Mouse (Mus musculus) kidney, embryonic 14.5 days (tissue): ENCODE results near the gene Lrrc7. TPM values are rescaled to one million over a fixed set of nuclear protein-coding genes. Genes with fewer than 3 reads are reported as not detected.

Experiments used
- ATAC-seq: fragments of 200-750 bp; cut with Nextera tagmentation; 2 replicates; pipeline ENCODE4 v1.8.0; 2017; ENCODE audit warnings: moderate number of reproducible peaks, mild to moderate bottlenecking, moderate TSS enrichment, moderate library complexity; ENCODE audit not compliant: low FRiP score, low TSS enrichment
- H3K27ac ChIP-seq: fragments of 300-500 bp; sonication (generic); 2 replicates; pipeline ENCODE4 v1.5.1; 2014; ENCODE audit warnings: low read depth, mild to moderate bottlenecking, low read length, moderate library complexity, mixed read lengths
- H3K27me3 ChIP-seq: fragments of 300-500 bp; sonication (generic); 2 replicates; pipeline ENCODE4 v1.6.1; 2014; ENCODE audit warnings: mild to moderate bottlenecking, low read length; ENCODE audit not compliant: control insufficient read depth, insufficient read depth
- H3K36me3 ChIP-seq: fragments of 300-500 bp; sonication (generic); 2 replicates; pipeline ENCODE4 v1.6.1; 2014; ENCODE audit warnings: low read length, mixed read lengths; ENCODE audit not compliant: control insufficient read depth, insufficient read depth
- H3K4me1 ChIP-seq: fragments of 300-500 bp; sonication (generic); 2 replicates; pipeline ENCODE4 v1.6.1; 2014; ENCODE audit warnings: low read length, mixed read lengths; ENCODE audit not compliant: control insufficient read depth, insufficient read depth
- H3K4me2 ChIP-seq: fragments of 300-500 bp; sonication (generic); replicated peaks from 2 replicates; pipeline ENCODE4 v1.6.1; 2014; ENCODE audit warnings: low read depth, mild to moderate bottlenecking, low read length
- H3K4me3 ChIP-seq: fragments of 300-500 bp; sonication (generic); 2 replicates; pipeline ENCODE4 v1.5.1; 2014; ENCODE audit warnings: mild to moderate bottlenecking, low read length
- H3K9ac ChIP-seq: fragments of 300-500 bp; sonication (generic); 2 replicates; pipeline ENCODE4 v1.6.1; 2014; ENCODE audit warnings: low read depth, mild to moderate bottlenecking, low read length, moderate library complexity
- H3K9me3 ChIP-seq: fragments of 300-500 bp; sonication (generic); 2 replicates; pipeline ENCODE4 v1.6.1; 2016; ENCODE audit warnings: low read length; ENCODE audit not compliant: control insufficient read depth
- WGBS: fragments of 180-500 bp; shearing (Covaris S2); extraction: QIAGEN DNeasy Blood & Tissue Kit; methylation state at CpG from one replicate; pipeline ENCODE4 v1.1.7; 2014; 5-methylcytosine and 5-hydroxymethylcytosine counted together
- polyA plus RNA-seq: library from polyadenylated mRNA; unstranded; fragments of >200 nt; fragmentation: Nextera tagmentation; extraction: Ambion mirVana; gene quantifications from 2 replicates; pipeline ENCODE4 v1.2.1, GENCODE M21; 2014

The Lrrc7 gene
- polyA plus RNA-seq, 1 experiment from 2014 or later: 0.32 TPM

GRCm38 (mm10) chr3:158060621-158061291 lies 501.3 kb downstream of the Lrrc7 start:
- Histone ChIP-seq H3K36me3 (peaks cover 48% of the 10 kb centered on the region), H3K4me3 (no peak overlapping the region), H3K27me3 (no peaks in the 10 kb centered on the region), H3K4me1 (no peaks in the 10 kb centered on the region), H3K9me3 (no peaks in the 10 kb centered on the region), H3K4me2 (no peak overlapping the region), H3K9ac (no peak overlapping the region), H3K27ac (no peak overlapping the region)
- ATAC-seq: no peak
- WGBS: 81% methylated on average over 2 of the region's 2 CpGs

- no peaks in the 10 kb centered on the region for H3K4me1 ChIP-seq
- peaks cover 27% of the 10 kb centered on the region; the same call in 1 of the 2 replicates for H3K36me3 ChIP-seq
- H3K9me3 ChIP-seq: no peaks in the 10 kb centered on the region
- no peak for ATAC-seq
- 88% methylated on average over 2 of the region's 2 CpGs for WGBS
- H3K27me3 ChIP-seq: no peaks in the 10 kb centered on the region
- no peak overlapping the region for H3K9ac ChIP-seq
- H3K4me2 ChIP-seq: no peak overlapping the region
- no peak overlapping the region for H3K4me3 ChIP-seq
- H3K27ac ChIP-seq: no peak overlapping the region
These were observed 512.5 kb downstream of the Lrrc7 start for GRCm38 (mm10) chr3:158049508-158049907.

GRCm38 (mm10) chr3:158040755-158041154 lies 521.3 kb downstream of the Lrrc7 start:
- no peaks in the 10 kb centered on the region for H3K9me3 ChIP-seq
- no peak overlapping the region for H3K4me3 ChIP-seq
- no peaks in the 10 kb centered on the region for H3K27me3 ChIP-seq
- no peak overlapping the region for H3K9ac ChIP-seq
- H3K27ac ChIP-seq: no peak overlapping the region
- no peak overlapping the region for H3K4me2 ChIP-seq
- ATAC-seq: no peak
- peaks cover 6% of the 10 kb centered on the region for H3K4me1 ChIP-seq
- 82% methylated on average over 2 of the region's 2 CpGs for WGBS
- H3K36me3 ChIP-seq: no peaks in the 10 kb centered on the region

DNA sequence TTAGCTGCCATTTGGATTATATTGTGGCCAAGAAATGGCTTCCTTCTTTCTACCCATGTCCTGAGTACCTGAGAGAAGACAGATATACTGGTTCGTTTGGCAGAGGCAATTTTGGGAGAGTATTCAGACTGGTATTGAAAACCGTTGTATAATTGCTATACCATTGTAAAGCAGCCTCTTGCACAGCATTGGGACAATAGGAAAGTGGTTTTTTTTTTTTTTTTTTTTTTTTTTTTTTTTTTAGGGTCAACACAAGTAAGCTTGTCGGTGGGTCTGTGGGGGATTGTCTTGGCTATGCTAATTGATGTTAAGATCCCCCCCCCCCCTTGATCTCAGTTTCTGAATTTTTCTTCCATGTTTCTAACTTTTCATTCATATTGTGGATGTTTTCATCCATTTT lies 523.9 kb downstream of the Lrrc7 start:
- Histone ChIP-seq H3K27ac (no peak overlapping the region), H3K9ac (no peak overlapping the region), H3K4me3 (peak overlapping the region; percentile 6; the same call in 1 of the 2 replicates), H3K4me1 (peaks cover 10% of the 10 kb centered on the region), H3K27me3 (no peaks in the 10 kb centered on the region), H3K9me3 (no peaks in the 10 kb centered on the region), H3K36me3 (no peaks in the 10 kb centered on the region), H3K4me2 (no peak overlapping the region)
- 82% methylated on average over 3 of the region's 3 CpGs for WGBS
- ATAC-seq: no peak

DNA sequence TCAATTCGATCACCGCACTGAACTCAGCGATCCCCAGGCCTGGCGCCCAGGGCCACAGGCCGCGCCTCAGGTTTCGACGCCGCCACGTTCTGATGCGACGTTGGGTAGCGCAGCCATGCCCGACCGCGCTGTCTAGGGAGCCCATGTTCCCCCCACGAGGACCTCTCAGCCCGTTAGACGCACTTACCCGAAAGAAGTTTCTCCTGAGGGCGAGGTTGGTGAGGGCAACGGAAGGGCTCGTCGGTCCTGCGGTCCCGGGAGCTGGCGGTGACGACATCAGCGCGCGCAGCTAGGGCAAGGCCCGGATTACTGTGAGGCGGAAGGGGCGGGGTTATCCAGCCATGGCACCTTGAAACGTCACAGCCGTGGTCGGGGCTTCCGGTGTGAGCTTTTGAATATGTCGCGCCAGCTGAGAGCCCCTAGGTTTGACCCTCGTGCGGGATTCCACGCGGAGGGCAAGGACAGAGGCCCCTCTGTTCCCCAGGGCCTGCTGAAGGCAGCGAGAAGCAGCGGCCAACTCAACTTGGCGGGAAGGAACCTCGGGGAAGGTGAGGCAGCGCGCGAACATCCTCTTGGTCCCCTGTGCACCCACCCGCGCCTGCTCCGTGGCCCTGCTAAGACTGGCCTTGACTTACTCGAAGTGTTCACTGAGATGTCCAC lies 525.6 kb downstream of the Lrrc7 start, which contains the start of the genes Srsf11 and Lrrc40:
TSS of gene Srsf11 (minus strand) at position 311 of the 660 bp plus-strand sequence.
TSS of gene Lrrc40 (plus strand) at position 334 of the 660 bp plus-strand sequence.
- H3K27ac ChIP-seq: peak within 1 kb of the TSS; percentile 83
- H3K4me2 ChIP-seq: peak within 1 kb of the TSS; percentile 56
- no peaks in the 10 kb centered on the region for H3K36me3 ChIP-seq
- no peaks in the 10 kb centered on the region for H3K27me3 ChIP-seq
- peak; percentile 97 for ATAC-seq
- peak within 1 kb of the TSS; percentile 89 for H3K9ac ChIP-seq
- peaks cover 10% of the 10 kb centered on the region for H3K4me1 ChIP-seq
- no peaks in the 10 kb centered on the region for H3K9me3 ChIP-seq
- H3K4me3 ChIP-seq: peak within 1 kb of the TSS; percentile 63
- WGBS: under 1% methylated on average over 55 of the region's 55 CpGs

DNA sequence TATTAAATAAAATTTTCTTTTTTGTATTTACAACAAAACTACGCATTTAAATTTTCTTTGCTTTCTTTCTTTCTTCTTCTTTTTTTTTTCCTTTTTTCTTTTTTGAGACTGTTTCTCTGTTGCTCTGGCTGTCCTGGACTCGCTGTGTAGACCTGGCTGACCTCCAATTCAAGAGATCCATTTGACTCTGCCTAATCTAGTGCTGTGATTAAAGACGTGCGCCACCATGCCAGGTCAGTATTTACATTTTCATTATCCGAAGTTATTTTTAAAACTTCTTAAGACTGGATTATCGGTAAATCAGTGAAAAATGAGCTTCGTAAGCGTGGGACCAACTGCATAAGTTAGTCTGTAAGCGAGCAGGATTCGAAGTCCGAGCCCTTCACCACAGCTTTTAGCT lies 526.2 kb downstream of the Lrrc7 start:
- ATAC-seq: no peak
- WGBS: under 1% methylated on average over 11 of the region's 11 CpGs
- no peaks in the 10 kb centered on the region for H3K36me3 ChIP-seq
- peak overlapping the region; percentile 83 for H3K27ac ChIP-seq
- peak overlapping the region; percentile 63 for H3K4me3 ChIP-seq
- H3K9me3 ChIP-seq: no peaks in the 10 kb centered on the region
- H3K27me3 ChIP-seq: no peaks in the 10 kb centered on the region
- H3K9ac ChIP-seq: peak overlapping the region; percentile 89
- H3K4me1 ChIP-seq: peaks cover 10% of the 10 kb centered on the region
- peak overlapping the region; percentile 56 for H3K4me2 ChIP-seq
